Mouse (Mus musculus): ENCODE measurements around the gene Arfip2. TPM values are rescaled to one million over a fixed set of nuclear protein-coding genes. Genes with fewer than 3 reads are reported as not detected.

Arfip2 gene
- polyA plus RNA-seq (2017; shearing (Covaris generic)), result 14.5 TPM

GRCm38 (mm10) chr7:105640233-105640893, at the start of gene Arfip2, which contains the start of gene Gm45799:
TSS of gene Arfip2 (minus strand) at chr7:105640416.
TSS of gene Gm45799 (plus strand) at chr7:105640552.

GRCm38 (mm10) chr7:105650639-105651435, 10.6 kb upstream of the Arfip2 start, which contains the start of gene Dnhd1:
TSS of gene Dnhd1 (plus strand) at chr7:105650827.

GRCm38 (mm10) chr7:105639756-105640155, 460 bp downstream of the Arfip2 start, which contains the start of gene Timm10b:
TSS of gene Timm10b (plus strand) at chr7:105640056.

GRCm38 (mm10) chr7:105633127-105633800, 7.0 kb downstream of the Arfip2 start, which contains the start of gene Trim3:
TSS of gene Trim3 (minus strand) at chr7:105633571.

Other genes with a start within 250 kb of the Arfip2 start
- gene Fam160a2, start 240.4 kb downstream of the Arfip2 start, polyA plus RNA-seq (2017; shearing (Covaris generic)), result 57.6 TPM
- not detected for gene Cnga4, start 235.8 kb downstream of the Arfip2 start, polyA plus RNA-seq (2017; shearing (Covaris generic))
- not detected for gene Cckbr, start 214.7 kb downstream of the Arfip2 start, polyA plus RNA-seq (2017; shearing (Covaris generic))
- not detected for gene Cavin3, start 158.1 kb downstream of the Arfip2 start, polyA plus RNA-seq (2017; shearing (Covaris generic))
- gene Smpd1, start 86.1 kb downstream of the Arfip2 start, polyA plus RNA-seq (2017; shearing (Covaris generic)), result 18.3 TPM
- 8.5 TPM for gene Apbb1, start 58.8 kb downstream of the Arfip2 start, polyA plus RNA-seq (2017; shearing (Covaris generic))
- gene Hpx, start 40.3 kb downstream of the Arfip2 start, polyA plus RNA-seq (2017; shearing (Covaris generic)), result not detected
- gene Trim3, start 6.8 kb downstream of the Arfip2 start, polyA plus RNA-seq (2017; shearing (Covaris generic)), result 4.5 TPM
- gene Timm10b, start 360 bp downstream of the Arfip2 start, polyA plus RNA-seq (2017; shearing (Covaris generic)), result 97.1 TPM
- gene Gm45799, start 136 bp upstream of the Arfip2 start, polyA plus RNA-seq (2017; shearing (Covaris generic)), result 10.6 TPM
- gene Dnhd1, start 10.4 kb upstream of the Arfip2 start, polyA plus RNA-seq (2017; shearing (Covaris generic)), result 3.6 TPM
- 139 TPM for gene Ilk, start 96.2 kb upstream of the Arfip2 start, polyA plus RNA-seq (2017; shearing (Covaris generic))
- gene Rrp8, start 97.0 kb upstream of the Arfip2 start, polyA plus RNA-seq (2017; shearing (Covaris generic)), result 15.7 TPM
- gene Taf10, start 103.9 kb upstream of the Arfip2 start, polyA plus RNA-seq (2017; shearing (Covaris generic)), result 283 TPM
- gene Tpp1, start 111.8 kb upstream of the Arfip2 start, polyA plus RNA-seq (2017; shearing (Covaris generic)), result 65.4 TPM
- not detected for gene Dchs1, start 147.2 kb upstream of the Arfip2 start, polyA plus RNA-seq (2017; shearing (Covaris generic))
- 83.1 TPM for gene Mrpl17, start 170.7 kb upstream of the Arfip2 start, polyA plus RNA-seq (2017; shearing (Covaris generic))